Mouse (Mus musculus) CH12.LX (cell line): ENCODE results near the gene Tjap1. TPM values are rescaled to one million over a fixed set of nuclear protein-coding genes. Genes with fewer than 3 reads are reported as not detected.

Experiments used
- DNase-seq: peaks from one replicate; pipeline ENCODE4 v3.0.0-alpha.2; 2013; ENCODE audit errors: extremely low read depth
- H3K27ac ChIP-seq: 2 replicates; pipeline ENCODE4 v1.5.1; 2012; ENCODE audit warnings: low read depth, mild to moderate bottlenecking, control low read depth, moderate library complexity; ENCODE audit not compliant: insufficient read depth
- H3K27me3 ChIP-seq: replicated peaks from 2 replicates; pipeline ENCODE3; 2012; ENCODE audit warnings: inconsistent platforms
- H3K36me3 ChIP-seq, 2 experiments: replicated peaks in 1 of 2; 2 replicates each; pipeline versions ENCODE3 to v1.6.1; 2012; ENCODE audit warnings: inconsistent platforms in 1 of 2, low read length in 1 of 2, mild to moderate bottlenecking in 1 of 2, mixed read lengths in 1 of 2, moderate library complexity in 1 of 2; ENCODE audit not compliant: control insufficient read depth in 1 of 2, insufficient read depth in 1 of 2
- H3K4me1 ChIP-seq, 2 experiments: 2 replicates each; pipeline ENCODE4 v1.6.1; 2012; ENCODE audit warnings: inconsistent platforms in 1 of 2, moderate library complexity in 1 of 2; ENCODE audit not compliant: insufficient read depth in 2 of 2, control insufficient read depth in 1 of 2
- H3K4me2 ChIP-seq: 2 replicates; pipeline ENCODE4 v1.6.1; 2012; ENCODE audit warnings: low read depth, mild to moderate bottlenecking, control low read depth; ENCODE audit not compliant: poor library complexity, insufficient read depth, severe bottlenecking
- H3K4me3 ChIP-seq, 3 experiments: fragments of 150-350 bp in 1 of 3; sonication (generic) in 1 of 3; replicated peaks in 1 of 3; 2 replicates each; pipeline versions ENCODE3 to v1.5.1; 2011 to 2012; ENCODE audit warnings: low read depth in 2 of 3, low read length in 2 of 3, mild to moderate bottlenecking in 2 of 3, moderate library complexity in 2 of 3, control low read depth in 1 of 3, improper control_type of control experiment in 1 of 3, inconsistent platforms in 1 of 3, mixed read lengths in 1 of 3; ENCODE audit not compliant: poor library complexity in 1 of 3
- H3K79me2 ChIP-seq: replicated peaks from 2 replicates; pipeline ENCODE4 v1.6.1; 2012; ENCODE audit warnings: mild to moderate bottlenecking, moderate library complexity; ENCODE audit not compliant: control insufficient read depth, poor library complexity, insufficient read depth, severe bottlenecking; ENCODE audit errors: extremely low read depth
- H3K9ac ChIP-seq: 2 replicates; pipeline ENCODE4 v1.6.1; 2012; ENCODE audit warnings: low read depth, mild to moderate bottlenecking, control low read depth, moderate library complexity; ENCODE audit not compliant: insufficient read depth
- H3K9me3 ChIP-seq: replicated peaks from 2 replicates; pipeline ENCODE3; 2012; ENCODE audit warnings: low read length, inconsistent platforms, mixed read lengths
- CHD2 ChIP-seq: IDR thresholded peaks from 2 replicates; pipeline ENCODE4 v1.6.1; 2011; ENCODE audit warnings: low read length, improper control_type of control experiment
- CTCF ChIP-seq, 2 experiments: IDR thresholded peaks in 1 of 2; conservative IDR thresholded peaks in 1 of 2; 2 replicates each; pipeline ENCODE4 v1.5.1; 2011 to 2012; ENCODE audit warnings: low read depth in 2 of 2, low read length in 2 of 2, improper control_type of control experiment in 1 of 2, inconsistent platforms in 1 of 2, mild to moderate bottlenecking in 1 of 2, moderate library complexity in 1 of 2
- E2F4 ChIP-seq: IDR thresholded peaks from 2 replicates; pipeline ENCODE4 v1.6.1; 2011; ENCODE audit warnings: low read depth, low read length, improper control_type of control experiment; ENCODE audit not compliant: insufficient replicate concordance
- ETS1 ChIP-seq: conservative IDR thresholded peaks from 2 replicates; pipeline ENCODE4 v1.6.1; 2012; ENCODE audit warnings: low read depth, mild to moderate bottlenecking, inconsistent platforms, low read length, improper control_type of control experiment, moderate library complexity
- GABPA ChIP-seq: IDR thresholded peaks from 2 replicates; pipeline ENCODE4 v1.6.1; 2012; ENCODE audit warnings: low read depth, low read length, improper control_type of control experiment, inconsistent platforms; ENCODE audit not compliant: insufficient replicate concordance
- HCFC1 ChIP-seq: IDR thresholded peaks from 2 replicates; pipeline ENCODE4 v1.6.1; 2012; ENCODE audit warnings: low read depth, mild to moderate bottlenecking, inconsistent platforms, low read length, improper control_type of control experiment
- JUN ChIP-seq: IDR thresholded peaks from 2 replicates; pipeline ENCODE4 v1.6.1; 2011; ENCODE audit warnings: low read depth, mild to moderate bottlenecking, low read length, improper control_type of control experiment, moderate library complexity; ENCODE audit not compliant: insufficient read depth
- MAX ChIP-seq: IDR thresholded peaks from 2 replicates; pipeline ENCODE4 v1.6.1; 2011; ENCODE audit warnings: low read length, improper control_type of control experiment
- MAZ ChIP-seq: IDR thresholded peaks from 2 replicates; pipeline ENCODE4 v1.6.1; 2012; ENCODE audit warnings: low read depth, mild to moderate bottlenecking, inconsistent platforms, low read length, improper control_type of control experiment, moderate library complexity
- MEF2A ChIP-seq: IDR thresholded peaks from 2 replicates; pipeline ENCODE4 v1.6.1; 2014; ENCODE audit warnings: low read depth, mild to moderate bottlenecking, inconsistent platforms, low read length, improper control_type of control experiment, borderline replicate concordance
- MXI1 ChIP-seq: IDR thresholded peaks from 2 replicates; pipeline ENCODE4 v1.6.1; 2011; ENCODE audit warnings: mild to moderate bottlenecking, low read depth, low read length, improper control_type of control experiment
- NELFE ChIP-seq: IDR thresholded peaks from 2 replicates; pipeline ENCODE4 v1.6.1; 2011; ENCODE audit warnings: low read depth, low read length, improper control_type of control experiment
- NRF1 ChIP-seq: IDR thresholded peaks from 2 replicates; pipeline ENCODE4 v1.6.1; 2014; ENCODE audit warnings: low read depth, mild to moderate bottlenecking, inconsistent platforms, low read length, improper control_type of control experiment, moderate library complexity
- PAX5 ChIP-seq: IDR thresholded peaks from 2 replicates; pipeline ENCODE4 v1.6.1; 2012; ENCODE audit warnings: low read length, inconsistent platforms, mixed read lengths
- POLR2A ChIP-seq: IDR thresholded peaks from 2 replicates; pipeline ENCODE4 v1.6.1; 2011; ENCODE audit warnings: low read depth, mild to moderate bottlenecking, improper control_type of control experiment, low read length
- POLR2AphosphoS2 ChIP-seq: IDR thresholded peaks from 2 replicates; pipeline ENCODE4 v1.6.1; 2011; ENCODE audit warnings: low read depth, low read length, improper control_type of control experiment
- RAD21 ChIP-seq: IDR thresholded peaks from 2 replicates; pipeline ENCODE4 v1.6.1; 2011; ENCODE audit warnings: low read depth, mild to moderate bottlenecking, low read length, improper control_type of control experiment, moderate library complexity
- SIN3A ChIP-seq: IDR thresholded peaks from 2 replicates; pipeline ENCODE4 v1.6.1; 2012; ENCODE audit warnings: low read length, improper control_type of control experiment, inconsistent platforms
- SMC3 ChIP-seq: IDR thresholded peaks from 2 replicates; pipeline ENCODE4 v1.6.1; 2011; ENCODE audit warnings: low read depth, low read length, improper control_type of control experiment
- TBP ChIP-seq: conservative IDR thresholded peaks from 2 replicates; pipeline ENCODE4 v1.6.1; 2011; ENCODE audit warnings: low read depth, low read length, improper control_type of control experiment
- UBTF ChIP-seq: IDR thresholded peaks from 2 replicates; pipeline ENCODE4 v1.6.1; 2012; ENCODE audit warnings: low read depth, mild to moderate bottlenecking, inconsistent platforms, low read length, improper control_type of control experiment, moderate library complexity
- USF1 ChIP-seq: IDR thresholded peaks from 2 replicates; pipeline ENCODE4 v1.6.1; 2014; ENCODE audit warnings: low read depth, mild to moderate bottlenecking, inconsistent platforms, low read length, improper control_type of control experiment
- USF2 ChIP-seq: conservative IDR thresholded peaks from 2 replicates; pipeline ENCODE4 v1.6.1; 2011; ENCODE audit warnings: low read depth, low read length, improper control_type of control experiment
- ZMIZ1 ChIP-seq: IDR thresholded peaks from 2 replicates; pipeline ENCODE4 v1.6.1; 2012; ENCODE audit warnings: low read depth, mild to moderate bottlenecking, inconsistent platforms, low read length, improper control_type of control experiment
- ZNF384 ChIP-seq: IDR thresholded peaks from 2 replicates; pipeline ENCODE4 v1.6.1; 2012; ENCODE audit warnings: low read depth, low read length, improper control_type of control experiment, inconsistent platforms
- dilution Hi-C: fragments of 300-500 bp; cut with MboI; formaldehyde crosslinking; loops from 2 replicates; pipeline ENCODE4 v1.14.3; 2020; ENCODE audit warnings: low sequenced_read_pairs; ENCODE audit not compliant: extremely low pct_unique_long_range_greater_than_20kb, extremely low pct_ligation_motif_present
- in situ Hi-C: fragments of 300-500 bp; cut with MboI; formaldehyde crosslinking; loops from 3 replicates; pipeline ENCODE4 v1.14.3; 2019; ENCODE audit warnings: low sequenced_read_pairs, low pct_ligation_motif_present, low pct_unique_long_range_greater_than_20kb, mixed read lengths
- polyA plus RNA-seq: library from polyadenylated mRNA; unstranded; fragments of >175 nt; gene quantifications from 2 replicates; pipeline ENCODE4 v1.2.1, GENCODE M21; 2012; ENCODE audit warnings: low read depth; ENCODE audit not compliant: insufficient read length
- total RNA-seq, 2 experiments: library from RNA; depleted of rRNA; stranded (reverse); fragments of 300-350 nt in 1 of 2; fragments of >200 nt in 1 of 2; gene quantifications; 2 replicates each; pipeline ENCODE4 v1.2.3; 2012 to 2014

The Tjap1 gene
- total and polyA plus RNA-seq, 3 experiments: 8.6 to 24.3 (median 14.2) TPM

DNA sequence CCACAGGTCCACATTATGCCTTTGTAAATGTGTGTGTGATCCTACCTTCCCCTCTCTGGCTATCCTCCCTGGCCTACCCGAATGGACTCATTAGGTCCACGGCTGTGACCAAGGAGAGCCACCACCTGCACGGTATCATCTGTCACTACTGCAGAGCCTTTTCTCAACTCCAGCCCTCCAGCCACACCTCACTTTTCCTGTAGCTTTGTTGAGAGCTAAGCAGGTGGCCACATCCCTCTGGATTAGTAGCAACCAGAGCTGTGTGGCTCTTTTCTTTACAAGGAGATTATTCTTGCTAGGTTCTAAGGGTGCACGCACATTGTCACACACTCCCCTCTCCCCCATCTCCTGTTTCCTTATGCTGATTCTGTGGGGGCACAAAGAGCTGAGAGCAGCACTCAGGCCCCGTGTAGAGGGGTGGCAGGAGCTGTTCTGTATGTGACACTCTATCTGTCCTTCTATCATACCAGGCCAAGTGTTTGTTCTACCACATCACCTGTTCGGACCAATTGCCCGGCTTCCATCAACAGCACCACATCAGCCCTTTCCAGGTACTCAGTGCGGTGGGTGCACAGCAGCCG lies 30.4 kb upstream of the Tjap1 start:
- in situ Hi-C loops: no loop called here

DNA sequence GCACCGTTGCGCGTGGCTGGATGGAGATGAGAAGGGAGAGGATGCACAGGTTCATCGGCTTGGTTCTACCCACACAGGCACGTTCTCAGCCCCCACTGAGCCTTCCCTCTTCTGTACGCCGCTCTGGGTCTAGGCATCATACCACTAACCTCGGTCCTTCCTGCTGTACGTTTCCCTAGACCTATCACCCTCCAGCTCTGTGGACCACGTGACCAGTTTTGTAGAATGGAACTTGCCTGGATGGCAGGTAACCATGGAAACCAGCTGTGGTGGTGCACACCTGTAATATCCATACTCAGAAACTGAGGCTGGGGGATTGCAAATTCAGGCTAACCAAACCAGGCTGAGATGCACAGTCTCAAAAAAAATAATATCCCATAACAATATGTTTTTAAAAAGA lies 27.7 kb upstream of the Tjap1 start:
- Histone ChIP-seq H3K27me3 (no peaks in the 10 kb centered on the region), H3K36me3 (peaks cover 7 to 51% of the 10 kb centered on the region in 2 experiments), H3K4me3 (no peak overlapping the region), H3K4me1 (no peaks in the 10 kb centered on the region), H3K4me2 (no peak overlapping the region), H3K79me2 (no peaks in the 10 kb centered on the region), H3K9ac (no peak overlapping the region), H3K9me3 (peaks cover 2% of the 10 kb centered on the region), H3K27ac (no peak overlapping the region)
- no peak for DNase-seq
- in situ Hi-C loops: no loop called here
- dilution Hi-C loops: no loop called here
- TF ChIP-seq POLR2AphosphoS2 (no peak), RAD21 (no peak), CTCF (conservative IDR thresholded peaks at IDR 0.05 in 1 of 2, IDR thresholded peaks at IDR 0.05 in 1 of 2; ENCODE audit: low read depth in 2 of 2, low read length in 2 of 2) (no peak), SMC3 (no peak), PAX5 (no peak), MAZ (no peak), ETS1 (no peak), NELFE (no peak), ZNF384 (no peak), MAX (no peak), JUN (no peak), MEF2A (no peak), USF1 (no peak), TBP (no peak)

More for the DNA sequence above, 30.4 kb upstream of the Tjap1 start:
- DNase-seq: no peak
- Histone ChIP-seq H3K4me1 (no peaks in the 10 kb centered on the region), H3K4me3 (no peak overlapping the region), H3K36me3 (peaks cover 6 to 33% of the 10 kb centered on the region in 2 experiments), H3K9ac (no peak overlapping the region), H3K27ac (no peak overlapping the region), H3K4me2 (no peak overlapping the region), H3K9me3 (peaks cover 2% of the 10 kb centered on the region), H3K79me2 (no peaks in the 10 kb centered on the region), H3K27me3 (no peaks in the 10 kb centered on the region)
- dilution Hi-C loops: no loop called here
- no peak for TF ChIP-seq UBTF
- no peak for TF ChIP-seq GABPA
- no peak for TF ChIP-seq MXI1
- TF ChIP-seq POLR2AphosphoS2: no peak
- no peak for TF ChIP-seq SIN3A
- no peak for TF ChIP-seq JUN
- TF ChIP-seq HCFC1: no peak
- no peak for TF ChIP-seq NRF1
- TF ChIP-seq MEF2A: no peak
- no peak for TF ChIP-seq MAZ
- no peak for TF ChIP-seq ZMIZ1
- TF ChIP-seq CHD2: no peak
- TF ChIP-seq E2F4: no peak
- no peak for TF ChIP-seq USF2
- TF ChIP-seq SMC3: no peak
- TF ChIP-seq POLR2A: no peak
